Mouse (Mus musculus) olfactory bulb, adult 2 months (tissue): Measurements from ENCODE around the gene Gtpbp10. TPM values are rescaled to one million over a fixed set of nuclear protein-coding genes. Genes with fewer than 3 reads are reported as not detected.

ENCODE experiments used
- H3K27ac ChIP-seq: fragments of 200-500 bp; 2 replicates; pipeline ENCODE4 v1.5.1; 2012; ENCODE audit warnings: low read depth, low read length; ENCODE audit not compliant: insufficient read depth
- H3K4me1 ChIP-seq: fragments of 200-500 bp; 2 replicates; pipeline ENCODE4 v1.6.1; 2012; ENCODE audit warnings: low read length; ENCODE audit not compliant: control insufficient read depth, insufficient read depth
- H3K4me3 ChIP-seq: fragments of 200-500 bp; 2 replicates; pipeline ENCODE4 v1.5.1; 2012; ENCODE audit warnings: mild to moderate bottlenecking, low read depth, low read length, moderate library complexity; ENCODE audit not compliant: insufficient read depth
- CTCF ChIP-seq: fragments of 200-500 bp; IDR thresholded peaks from 2 replicates; pipeline ENCODE4 v1.5.1; 2012; ENCODE audit warnings: low read depth, mild to moderate bottlenecking, low read length, moderate library complexity; ENCODE audit not compliant: insufficient read depth
- POLR2A ChIP-seq: fragments of 200-500 bp; IDR thresholded peaks from 2 replicates; pipeline ENCODE4 v1.6.1; 2012; ENCODE audit warnings: mild to moderate bottlenecking, low read depth, low read length, moderate library complexity; ENCODE audit not compliant: insufficient read depth
- WGBS: fragments of 180-500 bp; shearing (Covaris S2); methylation state at CpG from one replicate; pipeline ENCODE4 v1.1.7; 2018; 5-methylcytosine and 5-hydroxymethylcytosine counted together
- polyA plus RNA-seq: library from polyadenylated mRNA; stranded (reverse); fragments of >200 nt; gene quantifications from 2 replicates; pipeline ENCODE4 v1.2.4, GENCODE M21; 2012; ENCODE audit warnings: low replicate concordance; ENCODE audit not compliant: missing spikeins, insufficient read depth, insufficient read length

Gene Gtpbp10
- polyA plus RNA-seq, 1 experiment, result not detected

GRCm38 (mm10) chr5:5536131-5536530, 23.2 kb downstream of the Gtpbp10 start:
- no peaks in the 10 kb centered on the region for H3K4me1 ChIP-seq
- H3K27ac ChIP-seq, result no peak overlapping the region
- H3K4me3 ChIP-seq, result no peak overlapping the region
- 92% methylated on average over 1 of the region's 1 CpGs for WGBS
- TF ChIP-seq POLR2A, result no peak
- no peak for TF ChIP-seq CTCF

GRCm38 (mm10) chr5:5533656-5534420, 25.5 kb downstream of the Gtpbp10 start:
- Histone ChIP-seq H3K27ac (no peak overlapping the region), H3K4me1 (no peaks in the 10 kb centered on the region), H3K4me3 (no peak overlapping the region)
- TF ChIP-seq POLR2A (no peak), CTCF (no peak)
- 89% methylated on average over 3 of the region's 3 CpGs for WGBS

- TF ChIP-seq POLR2A, result no peak
- no peak for TF ChIP-seq CTCF
- 85% methylated on average over 5 of the region's 5 CpGs for WGBS
- Histone ChIP-seq H3K27ac (no peak overlapping the region), H3K4me1 (peaks cover under 1% of the 10 kb centered on the region), H3K4me3 (no peak overlapping the region)
Measured at GRCm38 (mm10) chr5:5515411-5515810, 43.9 kb downstream of the Gtpbp10 start.

- H3K27ac ChIP-seq, result peak within 1 kb of the TSS; percentile 99
- peak within 1 kb of the TSS; percentile 88 for H3K4me3 ChIP-seq
- peaks cover 2% of the 10 kb centered on the region for H3K4me1 ChIP-seq
- TF ChIP-seq CTCF (no peak), POLR2A (peak; percentile 70)
- under 1% methylated on average over 78 of the region's 79 CpGs for WGBS
Measured at GRCm38 (mm10) chr5:5514196-5515076, 44.9 kb downstream of the Gtpbp10 start, which contains the start of gene Cldn12. Gene Cldn12 (minus strand): TSS chr5:5514958.

- H3K4me3 ChIP-seq, result no peak overlapping the region
- peaks cover 14% of the 10 kb centered on the region for H3K4me1 ChIP-seq
- H3K27ac ChIP-seq, result no peak overlapping the region
- TF ChIP-seq POLR2A (no peak), CTCF (no peak)
- 59% methylated on average over 3 of the region's 3 CpGs for WGBS
Measured at GRCm38 (mm10) chr5:5511401-5511800, 47.9 kb downstream of the Gtpbp10 start.

- H3K4me3 ChIP-seq, result no peak overlapping the region
- H3K4me1 ChIP-seq, result peaks cover 14% of the 10 kb centered on the region
- 41% methylated on average over 5 of the region's 5 CpGs for WGBS
Measured at GRCm38 (mm10) chr5:5510989-5511388, 48.3 kb downstream of the Gtpbp10 start.

GRCm38 (mm10) chr5:5510304-5510887, 48.9 kb downstream of the Gtpbp10 start:
- Histone ChIP-seq H3K27ac (no peak overlapping the region), H3K4me1 (peaks cover 14% of the 10 kb centered on the region), H3K4me3 (no peak overlapping the region)
- 38% methylated on average over 10 of the region's 10 CpGs for WGBS
- no peak for TF ChIP-seq CTCF
- TF ChIP-seq POLR2A, result no peak

More at GRCm38 (mm10) chr5:5510989-5511388, 48.3 kb downstream of the Gtpbp10 start:
- H3K27ac ChIP-seq, result no peak overlapping the region
- TF ChIP-seq POLR2A (no peak), CTCF (no peak)

- TF ChIP-seq CTCF, result no peak
- no peak for TF ChIP-seq POLR2A
- peaks cover 14% of the 10 kb centered on the region for H3K4me1 ChIP-seq
- no peak overlapping the region for H3K4me3 ChIP-seq
Measured at GRCm38 (mm10) chr5:5508231-5508630, 51.1 kb downstream of the Gtpbp10 start.

GRCm38 (mm10) chr5:5507701-5508225, 51.6 kb downstream of the Gtpbp10 start:
- TF ChIP-seq CTCF (peak; percentile 45), POLR2A (no peak)
- peaks cover 14% of the 10 kb centered on the region for H3K4me1 ChIP-seq
- 0 out of 2 replicates have a peak overlapping the region, but pooled peaks have one; percentile 1 for H3K4me3 ChIP-seq
- H3K27ac ChIP-seq, result peak overlapping the region; percentile 77
- WGBS, result 21% methylated on average over 20 of the region's 20 CpGs

More at GRCm38 (mm10) chr5:5508231-5508630, 51.1 kb downstream of the Gtpbp10 start:
- 62% methylated on average over 10 of the region's 10 CpGs for WGBS
- peak overlapping the region; percentile 77 for H3K27ac ChIP-seq
